Mouse (Mus musculus): ENCODE measurements around the gene Abcc12.

The Abcc12 gene

DNA sequence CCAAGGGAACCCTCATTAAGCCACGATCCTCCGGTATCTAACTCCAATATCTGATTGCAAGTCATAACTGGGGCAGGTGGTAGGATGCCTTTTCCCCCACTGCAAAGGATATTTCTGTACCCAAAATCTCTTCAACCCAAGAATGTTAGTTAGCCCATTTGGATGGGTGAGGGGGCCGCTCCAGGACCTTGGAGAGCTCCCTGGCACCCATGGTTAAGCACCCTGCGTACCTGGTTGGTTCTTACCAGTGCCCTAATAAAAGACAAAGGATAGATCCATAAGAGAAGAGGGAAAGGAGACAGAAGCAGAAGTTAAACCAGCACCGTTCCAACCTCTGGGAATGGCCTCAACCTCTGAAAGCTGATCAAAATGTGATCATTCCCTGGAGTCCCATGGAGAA lies 67.6 kb downstream of the Abcc12 start:
- DNase-seq (ENCODE audit: low read depth, low spot score), result no peak

DNA sequence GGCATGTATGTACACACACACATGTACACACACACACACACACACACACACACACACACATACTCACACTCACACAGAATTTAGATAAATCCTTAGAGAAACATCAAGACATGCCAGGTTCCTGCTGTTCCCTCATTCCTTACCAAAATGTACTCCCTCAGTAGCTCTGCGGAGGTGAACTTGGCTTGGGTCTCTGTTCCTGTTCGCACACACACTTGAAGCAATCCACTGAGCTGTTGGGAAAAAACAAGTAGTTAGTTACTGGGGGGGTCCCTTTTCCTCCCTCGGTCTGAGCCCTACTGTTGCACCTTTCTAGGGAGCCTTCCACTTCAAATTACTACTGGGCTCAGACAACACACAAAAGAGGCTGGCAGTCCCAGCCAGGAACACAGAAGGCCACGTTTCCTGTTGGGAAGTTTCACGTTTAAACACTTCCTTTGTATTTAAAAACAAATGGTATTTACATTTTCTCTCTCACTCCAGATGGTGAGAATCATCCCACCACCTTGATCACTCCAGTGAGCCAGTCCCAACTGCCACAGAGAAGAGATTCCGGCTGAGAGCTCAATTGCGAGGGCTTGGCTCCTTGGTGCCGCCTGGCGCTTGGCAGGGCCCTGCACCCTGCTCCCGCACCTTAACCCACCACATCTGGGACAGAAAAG lies 68.2 kb downstream of the Abcc12 start:
- DNase-seq (ENCODE audit: low read depth, low spot score), result no peak

DNA sequence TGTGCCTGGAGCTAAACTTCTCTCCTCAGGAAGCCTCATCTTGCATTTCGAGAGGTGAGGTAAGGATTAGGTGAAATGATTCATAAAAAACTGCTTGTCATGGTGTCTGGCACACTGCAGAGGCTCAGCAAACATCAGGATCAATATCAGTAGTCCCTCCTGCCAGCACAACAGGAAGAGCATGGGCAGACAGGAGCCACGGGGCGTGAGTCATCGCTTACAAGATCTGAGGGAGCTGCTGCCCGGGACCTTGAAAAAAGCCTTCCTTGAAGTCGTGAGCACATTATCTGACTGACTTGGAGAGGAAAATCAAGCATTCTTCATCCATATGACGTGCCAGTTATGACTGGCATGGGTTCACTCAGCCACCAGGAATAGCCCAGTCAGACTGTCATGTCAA lies 79.1 kb downstream of the Abcc12 start:
- DNase-seq (ENCODE audit: low read depth, low spot score), result no peak

DNA sequence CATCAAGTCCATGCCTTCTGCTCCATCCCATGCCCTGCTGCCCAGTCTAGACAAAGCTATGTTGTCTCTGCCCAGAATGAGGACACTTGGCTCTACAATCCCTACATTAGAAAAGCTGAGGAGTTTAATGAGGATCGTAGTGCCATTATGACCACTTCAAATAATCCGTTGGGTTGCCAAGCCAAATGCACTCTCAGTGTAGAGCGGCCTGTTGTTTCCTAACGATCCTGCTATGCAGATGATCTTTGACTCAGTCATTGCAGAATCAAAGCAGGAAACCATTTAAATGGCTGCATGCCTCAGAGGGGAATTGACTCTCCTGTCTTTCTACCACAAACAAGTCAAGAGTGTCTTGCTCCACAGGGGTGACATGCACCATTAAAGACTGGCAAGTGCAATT lies 85.4 kb downstream of the Abcc12 start:
- no peak for DNase-seq (ENCODE audit: low read depth, low spot score)

DNA sequence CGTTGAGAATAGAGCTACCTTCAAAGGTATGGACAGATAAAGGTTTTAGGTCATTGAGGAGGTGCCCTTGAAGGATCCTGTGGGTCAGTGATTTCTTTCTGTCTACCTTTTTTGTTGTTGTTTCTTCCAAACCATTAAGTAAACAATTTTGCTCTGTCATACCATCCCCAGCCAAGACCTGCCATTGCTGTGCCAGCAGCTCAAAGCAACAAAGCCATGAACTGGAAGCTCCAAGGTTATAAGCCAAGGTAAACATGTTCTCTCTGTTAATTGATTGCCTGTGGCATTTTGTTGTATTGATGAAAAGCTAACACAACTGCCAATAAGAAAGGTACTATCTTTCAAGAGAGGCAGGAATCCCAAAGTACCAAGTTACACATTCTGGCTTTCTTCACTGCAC lies 86.6 kb downstream of the Abcc12 start:
- no peak for DNase-seq (ENCODE audit: low read depth, low spot score)

DNA sequence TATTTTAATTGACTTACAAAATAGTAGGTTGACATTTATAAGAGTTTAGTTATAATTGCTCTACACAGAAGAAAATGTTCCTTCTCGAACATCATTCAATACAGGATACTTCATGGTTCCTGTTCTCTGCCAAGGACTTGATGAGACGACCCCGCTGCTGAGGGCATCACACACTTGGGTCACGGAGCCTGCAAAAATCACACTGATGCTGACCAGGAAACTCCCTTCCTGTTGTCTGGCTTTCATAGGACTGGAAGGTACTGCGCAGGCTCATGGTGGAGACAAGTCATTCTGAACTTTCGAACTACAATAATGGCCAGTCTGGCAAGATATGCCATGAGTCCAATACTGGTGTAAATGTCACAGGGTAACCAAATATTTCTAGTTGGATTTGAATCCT lies 95.1 kb downstream of the Abcc12 start:
- DNase-seq (ENCODE audit: low read depth, low spot score), result no peak

DNA sequence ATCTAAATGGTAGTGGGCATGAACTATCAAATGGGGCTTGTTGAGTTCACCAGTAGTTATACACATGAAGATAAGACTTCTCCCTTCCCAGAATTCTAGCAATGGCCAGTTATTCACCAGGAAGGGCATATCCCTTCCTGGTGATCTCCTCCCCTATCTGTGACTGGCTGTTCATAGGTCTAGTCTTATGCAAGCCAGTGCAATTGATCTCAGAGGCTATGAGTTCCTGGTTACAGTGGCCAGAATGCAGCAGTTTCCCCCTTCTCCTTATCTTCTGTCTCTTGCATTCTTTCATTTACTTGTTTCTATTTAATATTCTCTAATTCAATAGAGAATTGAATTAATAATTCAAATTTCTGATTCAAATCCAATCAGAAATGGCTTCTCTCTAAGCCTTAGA lies 96.2 kb downstream of the Abcc12 start:
- DNase-seq (ENCODE audit: low read depth, low spot score), result no peak

DNA sequence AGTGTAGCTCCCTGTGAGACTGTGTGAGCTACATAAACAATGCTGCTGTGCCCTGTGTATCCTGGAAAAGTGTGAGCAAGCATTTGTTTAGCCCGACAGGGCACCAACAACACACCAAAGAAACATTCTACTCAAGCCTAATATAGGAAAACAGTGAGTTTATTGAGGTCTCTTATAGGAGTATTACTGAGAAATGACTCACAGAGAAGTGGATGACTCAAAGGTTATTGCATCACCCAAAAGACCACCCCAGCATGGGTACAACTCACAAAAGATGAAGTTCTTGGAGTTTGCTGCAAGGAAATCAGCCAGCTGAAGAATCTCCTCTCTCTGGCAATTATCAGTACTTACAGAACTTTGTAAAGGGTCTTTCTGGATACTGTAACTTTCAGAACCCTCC lies 98.4 kb downstream of the Abcc12 start:
- no peak for DNase-seq (ENCODE audit: low read depth, low spot score)

DNA sequence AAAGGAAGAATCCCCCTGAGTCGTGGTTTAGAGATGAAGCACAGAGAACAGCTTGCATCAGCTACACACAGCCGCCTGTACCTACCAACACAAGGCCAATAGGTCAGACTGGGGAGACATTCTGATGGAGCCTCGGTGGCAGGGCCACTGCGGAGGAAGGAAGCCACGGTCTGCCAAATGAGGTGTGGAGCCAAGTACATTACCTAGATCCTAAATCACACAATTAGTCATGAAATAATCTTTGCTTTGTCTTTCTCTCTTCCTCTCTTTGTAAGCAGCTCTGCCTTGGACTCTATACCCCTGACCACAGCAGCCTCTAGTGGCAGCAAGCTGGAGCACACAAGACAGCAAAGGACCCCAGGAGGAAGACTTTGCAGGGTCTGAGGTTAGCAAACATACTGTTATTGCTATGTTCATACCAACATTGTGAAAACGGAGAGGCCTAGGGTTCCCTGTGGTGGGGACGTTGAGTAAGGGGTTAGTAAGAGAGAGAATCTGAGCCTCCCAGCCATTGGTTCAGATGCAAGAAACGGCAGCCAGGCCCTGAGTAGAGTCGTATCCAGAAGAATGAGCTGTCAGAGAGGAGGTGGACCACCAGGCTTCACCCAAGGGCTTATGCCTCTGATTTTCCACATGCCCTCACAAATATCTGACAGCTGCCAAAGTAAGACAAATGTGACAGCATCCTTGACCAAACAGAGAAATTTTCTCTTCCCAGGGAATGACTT lies 104.6 kb downstream of the Abcc12 start:
- peak; percentile 13 for DNase-seq (ENCODE audit: low read depth, low spot score)

DNA sequence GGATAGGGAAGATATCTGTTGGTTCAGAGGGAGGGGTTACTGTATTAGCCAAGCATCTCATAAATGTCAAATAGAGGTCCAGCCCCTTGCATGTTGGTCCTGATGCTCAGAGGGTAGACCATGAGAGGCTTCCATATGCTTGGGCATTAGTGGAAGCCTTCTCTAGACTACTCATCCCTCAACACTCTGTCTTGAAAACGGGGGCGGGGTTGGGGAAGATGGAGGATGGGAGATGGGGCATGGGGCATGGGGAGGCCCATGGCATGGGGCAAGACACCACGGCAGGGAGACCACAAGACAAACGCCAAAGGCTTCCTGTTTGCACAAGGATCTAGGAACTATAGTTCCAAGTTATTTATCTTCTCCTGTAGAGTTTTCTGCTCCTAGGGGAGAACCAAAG lies 106.0 kb downstream of the Abcc12 start:
- no peak for DNase-seq (ENCODE audit: low read depth, low spot score)

DNA sequence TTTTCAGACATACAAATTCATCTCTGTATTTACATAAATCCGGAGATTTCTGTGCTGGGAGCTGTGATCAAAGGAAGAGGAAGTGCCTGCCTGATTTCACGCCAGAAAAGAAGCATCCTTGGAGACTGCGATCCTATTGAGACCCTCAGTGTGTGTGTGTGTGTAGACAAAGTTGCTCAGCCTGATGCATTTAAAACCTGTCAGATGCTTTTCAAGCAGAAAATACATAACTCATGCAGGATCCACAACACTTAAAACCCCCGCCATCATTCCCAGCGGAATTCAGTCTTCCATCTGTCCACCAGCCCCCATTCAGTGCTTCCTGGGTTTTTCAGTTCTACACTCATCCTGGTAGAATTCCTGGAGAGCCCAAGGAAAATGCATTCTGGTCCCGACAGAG lies 107.4 kb downstream of the Abcc12 start:
- no peak for DNase-seq (ENCODE audit: low read depth, low spot score)

DNA sequence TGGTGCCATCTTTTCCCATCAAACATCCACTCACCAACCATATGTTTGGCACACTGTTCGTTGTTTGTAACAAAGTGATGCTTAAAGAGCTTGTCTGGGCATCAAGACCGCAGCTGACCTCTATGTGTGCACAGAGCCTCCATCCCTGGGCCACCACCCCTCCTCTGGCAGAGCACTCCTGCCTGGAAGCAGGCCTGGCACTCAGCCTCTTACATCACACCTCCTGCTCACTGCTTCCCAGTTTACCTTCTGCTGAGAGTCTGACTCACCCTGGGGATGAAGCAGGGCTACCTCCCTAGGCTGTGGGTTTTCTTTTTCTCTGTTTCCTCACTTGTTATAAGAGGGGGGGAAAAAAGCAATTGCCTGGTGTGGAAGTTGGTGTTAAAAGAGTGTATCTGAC lies 109.8 kb downstream of the Abcc12 start:
- no peak for DNase-seq (ENCODE audit: low read depth, low spot score)

DNA sequence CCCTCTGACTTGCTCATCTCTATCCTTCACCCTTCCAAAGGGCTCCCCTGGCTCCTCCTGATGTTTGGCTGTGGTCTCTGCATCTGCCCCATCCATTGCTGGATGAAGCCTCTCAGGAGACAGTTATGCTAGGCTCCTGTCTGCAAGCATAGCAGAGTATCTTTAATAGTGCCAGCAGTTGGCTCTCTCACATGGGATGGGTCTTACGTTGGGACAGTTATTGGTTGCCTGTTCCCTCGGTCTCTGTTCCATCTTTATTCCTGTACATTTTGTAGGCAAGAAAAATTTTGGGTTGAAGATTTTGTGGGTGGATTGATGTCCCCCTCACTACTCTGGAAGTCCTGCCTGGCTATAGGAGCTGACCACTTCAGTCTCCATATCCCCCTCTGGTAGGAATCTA lies 117.3 kb downstream of the Abcc12 start:
- no peak for DNase-seq (ENCODE audit: low read depth, low spot score)

DNA sequence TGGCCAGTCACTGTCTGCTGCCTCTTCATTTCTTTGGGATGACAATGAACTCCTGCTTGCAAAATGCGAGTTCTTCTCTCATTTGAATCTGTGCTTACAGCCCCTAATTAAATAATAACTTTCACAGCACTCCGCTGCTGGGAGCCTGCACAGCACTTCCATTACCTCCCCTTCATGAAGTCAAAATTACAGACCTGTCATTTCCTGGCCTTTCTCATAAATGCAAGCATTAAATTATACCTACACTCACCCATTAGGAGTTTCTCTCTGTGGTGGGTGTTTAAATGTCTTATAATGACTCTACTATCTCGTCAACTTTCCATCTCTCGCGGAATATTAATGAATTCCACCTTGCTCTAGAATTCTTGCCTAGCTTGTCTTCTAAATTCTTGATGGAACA lies 120.1 kb downstream of the Abcc12 start:
- DNase-seq (ENCODE audit: low read depth, low spot score), result no peak

DNA sequence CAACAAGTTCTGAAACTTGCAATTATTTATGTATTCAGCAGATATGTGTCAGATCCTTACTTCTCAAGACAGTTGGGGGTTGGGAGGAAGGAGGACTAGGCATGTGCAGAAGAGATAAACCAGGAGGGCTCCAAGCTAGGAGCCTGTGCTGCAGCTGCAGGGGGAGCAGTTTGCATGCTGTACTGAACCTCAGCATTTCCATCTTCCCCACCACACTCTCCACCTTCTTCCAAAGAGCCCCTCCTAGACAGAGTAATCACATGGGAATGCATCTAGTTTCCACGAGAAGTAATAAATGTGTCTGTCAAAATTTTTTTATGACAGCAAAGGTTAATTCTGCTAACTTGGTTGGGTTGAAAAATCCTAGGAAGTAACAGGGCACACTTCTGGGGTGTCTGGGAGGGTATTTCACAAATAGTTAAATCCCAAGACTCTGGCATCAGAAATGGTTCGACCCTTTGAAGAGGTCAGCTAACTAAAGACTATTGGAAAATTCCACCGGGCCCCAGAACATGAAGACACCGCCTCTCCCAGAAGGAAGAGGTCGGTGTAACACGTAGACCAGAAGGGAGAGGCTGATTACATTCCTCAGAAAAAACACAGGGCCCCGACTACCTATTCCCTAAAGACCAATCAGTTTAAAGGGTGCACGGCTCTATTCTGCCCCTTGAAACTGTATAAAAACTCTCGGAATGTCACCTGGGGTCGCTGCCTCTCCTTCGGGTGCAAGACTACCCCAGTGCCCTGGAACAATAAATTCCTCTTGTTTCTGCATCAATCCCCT lies 126.6 kb downstream of the Abcc12 start:
- DNase-seq (ENCODE audit: low read depth, low spot score), result no peak

DNA sequence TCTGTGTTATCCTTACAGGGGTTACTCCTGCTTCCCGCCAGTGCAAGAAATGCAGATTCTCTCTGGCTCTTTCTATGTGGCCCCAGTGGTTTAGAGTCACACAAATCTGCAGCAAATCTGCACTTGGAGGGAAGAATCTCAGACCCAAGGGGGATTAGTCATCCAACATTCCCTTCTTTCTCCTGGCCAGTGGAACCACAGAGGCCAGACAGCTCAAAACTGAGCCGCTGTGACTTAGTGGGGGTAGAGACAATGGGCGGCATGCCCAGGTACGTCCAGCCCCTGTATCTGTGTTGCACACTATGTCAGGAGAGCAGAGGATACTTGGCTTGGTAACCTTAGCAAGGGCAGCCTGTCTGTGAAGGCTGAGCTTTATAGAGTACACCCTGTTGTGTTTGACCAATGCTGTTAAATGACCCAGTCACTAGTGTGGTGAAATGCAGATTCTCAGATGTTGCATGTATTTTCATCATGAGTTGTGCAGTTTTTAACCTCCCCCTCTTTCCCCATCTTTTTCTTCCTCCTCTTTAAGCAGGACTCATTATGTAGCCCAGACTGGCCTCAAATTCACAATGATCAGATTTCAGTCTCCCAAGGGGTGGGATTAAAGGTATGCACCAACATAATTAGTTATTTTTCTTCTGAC lies 130.5 kb downstream of the Abcc12 start:
- DNase-seq (ENCODE audit: low read depth, low spot score), result no peak

DNA sequence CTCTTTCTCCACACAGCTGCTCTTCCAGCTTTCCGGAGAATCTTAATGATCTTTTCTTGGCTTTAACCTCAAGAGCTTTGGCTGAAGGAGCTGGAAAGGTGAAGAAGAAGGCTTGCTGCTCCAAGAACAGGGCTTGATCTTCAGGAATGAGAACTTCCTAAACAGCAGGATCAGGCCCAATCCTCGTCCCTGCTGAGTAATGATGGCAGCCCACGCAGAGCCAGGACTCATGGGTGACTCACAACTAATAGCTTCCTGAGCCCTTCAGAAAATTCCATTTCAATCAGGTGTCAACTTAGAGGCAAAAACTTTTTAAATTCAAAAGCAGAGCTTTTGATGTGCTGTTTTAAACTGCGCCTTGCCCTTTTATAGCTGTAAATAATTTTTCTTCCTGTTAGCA lies 135.0 kb downstream of the Abcc12 start:
- no peak for DNase-seq (ENCODE audit: low read depth, low spot score)

DNA sequence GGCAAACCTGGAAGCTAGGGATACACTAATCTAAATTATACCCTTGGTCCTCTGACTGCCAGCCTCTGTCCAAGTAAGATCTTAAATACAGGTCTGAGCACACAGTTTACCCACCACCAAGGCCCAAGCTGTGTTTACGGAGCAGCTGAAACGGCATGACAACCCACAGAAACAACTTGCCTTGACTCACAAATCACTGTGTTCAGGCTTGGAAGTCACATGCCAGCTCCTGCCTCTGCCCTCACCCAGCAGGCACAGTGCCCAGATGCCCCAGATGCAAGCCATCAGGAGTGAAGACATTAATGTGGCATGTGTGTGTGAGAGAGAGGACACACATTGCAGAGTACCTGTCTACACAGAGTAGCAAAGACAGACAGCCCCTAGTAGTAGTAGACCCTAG lies 136.7 kb downstream of the Abcc12 start:
- DNase-seq (ENCODE audit: low read depth, low spot score), result no peak

DNA sequence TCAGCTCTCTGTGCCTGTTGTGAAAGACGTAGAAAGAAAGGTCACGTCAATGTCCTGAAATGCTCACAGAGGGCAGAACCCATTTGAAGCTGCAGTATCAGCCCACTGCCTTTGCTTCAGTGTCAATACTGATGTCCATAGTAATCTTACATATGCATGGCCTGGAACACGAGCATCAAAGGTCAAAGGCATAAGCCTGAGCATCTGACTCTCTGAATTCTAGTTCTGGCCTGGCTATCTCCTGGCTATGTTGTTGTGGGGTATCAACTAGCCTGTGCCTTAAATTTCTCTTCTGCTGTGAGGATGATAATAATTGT lies 141.5 kb downstream of the Abcc12 start:
- no peak for DNase-seq (ENCODE audit: low read depth, low spot score)

DNA sequence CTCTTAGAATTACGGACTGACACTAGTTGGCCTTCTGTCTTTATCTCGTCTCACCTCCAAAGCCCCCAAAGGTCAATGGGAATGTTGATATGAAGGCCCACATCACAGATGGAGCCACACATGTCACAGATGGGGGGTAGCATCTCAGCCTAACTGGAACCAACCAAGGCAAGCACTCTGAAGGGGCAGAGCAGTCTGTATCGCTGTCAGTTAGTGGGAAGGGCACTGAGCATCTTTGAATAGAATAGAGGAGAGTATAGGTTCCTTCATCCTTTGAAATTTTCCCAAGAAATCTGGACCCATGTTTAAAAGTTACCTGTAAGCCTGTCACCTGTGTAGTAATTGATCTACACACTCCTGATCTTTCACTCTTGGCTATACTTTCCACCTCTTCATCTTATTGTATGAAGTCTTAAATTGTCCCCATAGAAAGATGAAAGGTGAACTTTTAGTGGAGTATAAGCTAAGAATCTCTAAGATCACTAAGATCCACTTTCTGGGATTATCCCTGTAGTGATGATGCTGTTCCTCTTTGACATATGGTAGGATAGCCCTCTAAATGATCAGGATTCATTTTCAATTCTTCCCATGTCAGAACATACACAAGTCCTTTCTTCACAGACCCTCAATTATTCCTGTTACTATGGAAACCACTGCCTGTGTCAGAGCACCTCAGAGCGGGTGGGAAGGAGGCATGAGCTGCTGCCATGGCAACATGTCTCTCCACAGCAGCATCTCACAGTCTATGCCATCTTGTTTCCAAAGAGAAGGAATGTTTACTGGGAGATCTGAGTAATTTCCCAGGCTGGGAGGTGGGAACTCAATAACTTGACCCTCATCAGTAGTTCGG lies 142.1 kb downstream of the Abcc12 start:
- no peak for DNase-seq (ENCODE audit: low read depth, low spot score)

DNA sequence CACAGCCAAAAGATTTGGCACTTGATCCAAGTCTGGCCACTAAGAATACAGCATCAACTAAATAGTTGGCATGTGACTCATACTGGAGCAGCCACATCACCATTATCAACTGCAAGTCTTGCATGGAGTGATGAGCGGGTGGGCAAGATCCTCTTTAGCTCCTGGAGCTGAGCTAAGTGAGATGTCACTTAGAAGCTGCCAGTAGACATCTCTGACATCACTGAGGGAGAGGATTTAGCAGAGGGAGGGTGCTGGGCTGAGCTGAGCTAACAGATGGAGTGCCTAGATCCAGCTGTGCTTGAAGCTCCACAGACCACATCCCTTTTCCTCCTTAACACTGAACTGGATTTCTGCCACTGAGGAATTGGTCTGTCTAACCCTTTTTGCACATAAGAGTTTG lies 143.1 kb downstream of the Abcc12 start:
- no peak for DNase-seq (ENCODE audit: low read depth, low spot score)

All from retina, adult 2 months (tissue).